Mouse (Mus musculus) ES-E14 (cell line): ENCODE data around the gene Fth1.

Experiments
- CHD2 ChIP-seq: IDR thresholded peaks from 2 replicates; pipeline ENCODE4 v1.6.1; 2014; ENCODE audit warnings: mild to moderate bottlenecking, low read depth, low read length, inconsistent platforms
- HCFC1 ChIP-seq: IDR thresholded peaks from 2 replicates; pipeline ENCODE4 v1.6.1; 2012; ENCODE audit warnings: low read length, inconsistent platforms, borderline replicate concordance; ENCODE audit not compliant: insufficient read depth
- MAFK ChIP-seq: IDR thresholded peaks from 2 replicates; pipeline ENCODE4 v1.6.1; 2014; ENCODE audit warnings: mild to moderate bottlenecking, low read depth, low read length, inconsistent platforms; ENCODE audit not compliant: insufficient read depth

DNA sequence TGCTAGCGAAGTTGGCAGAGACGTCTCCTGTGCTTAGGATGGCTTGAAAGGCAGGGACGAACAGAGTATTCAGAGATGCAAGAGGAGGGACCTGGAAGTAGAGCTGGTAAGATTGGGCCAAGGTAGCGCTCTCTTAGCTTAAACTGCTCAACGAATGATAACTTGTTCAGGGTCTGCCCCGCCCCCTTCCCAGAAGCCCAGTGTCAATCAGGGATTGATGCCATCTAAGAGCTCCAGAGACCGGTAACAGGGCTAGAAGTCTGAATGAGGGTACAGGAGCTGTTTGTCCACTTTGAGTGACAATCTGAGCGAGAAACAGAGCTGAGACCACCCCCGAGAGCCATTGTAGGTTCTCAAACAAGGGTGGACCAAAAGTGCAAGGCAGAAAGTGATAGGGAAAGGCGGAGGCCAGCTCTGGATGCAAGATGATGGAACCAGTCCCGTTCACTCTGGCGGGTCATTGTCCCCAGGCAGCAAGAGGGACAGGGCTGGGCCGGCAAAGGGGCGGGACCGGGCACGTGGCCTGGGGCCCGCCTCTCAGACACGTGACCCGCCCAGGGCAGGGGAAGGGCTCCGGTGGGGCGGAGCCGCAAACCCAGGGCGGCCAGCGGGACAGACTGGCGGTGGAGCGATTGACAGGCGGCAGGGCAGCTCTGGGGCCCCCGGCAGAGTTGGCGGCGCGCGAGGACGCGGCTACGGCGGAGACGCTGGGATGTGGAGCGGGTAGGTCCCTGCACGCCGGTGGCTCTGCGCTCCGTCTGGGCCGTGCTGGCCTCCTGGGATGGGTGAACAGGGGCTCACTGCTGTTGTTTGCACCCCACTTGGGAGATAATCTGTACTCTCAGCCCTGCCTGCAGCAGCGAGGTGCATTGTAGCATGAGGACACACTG, 37.5 kb downstream of the Fth1 start:
- TF ChIP-seq CHD2 = no peak
- TF ChIP-seq MAFK = no peak
- TF ChIP-seq HCFC1 = no peak
